Mouse (Mus musculus): ENCODE results near the gene Elp1. TPM values are rescaled to one million over a fixed set of nuclear protein-coding genes. Genes with fewer than 3 reads are reported as not detected.

The Elp1 gene
- polyA plus RNA-seq (2014; fragmentation: Illumina TruSeq; extraction: RNeasy Lipid Tissue Mini Kit (QIAGEN cat#74804); ENCODE audit: low read depth, low replicate concordance) = 21.2 TPM

DNA sequence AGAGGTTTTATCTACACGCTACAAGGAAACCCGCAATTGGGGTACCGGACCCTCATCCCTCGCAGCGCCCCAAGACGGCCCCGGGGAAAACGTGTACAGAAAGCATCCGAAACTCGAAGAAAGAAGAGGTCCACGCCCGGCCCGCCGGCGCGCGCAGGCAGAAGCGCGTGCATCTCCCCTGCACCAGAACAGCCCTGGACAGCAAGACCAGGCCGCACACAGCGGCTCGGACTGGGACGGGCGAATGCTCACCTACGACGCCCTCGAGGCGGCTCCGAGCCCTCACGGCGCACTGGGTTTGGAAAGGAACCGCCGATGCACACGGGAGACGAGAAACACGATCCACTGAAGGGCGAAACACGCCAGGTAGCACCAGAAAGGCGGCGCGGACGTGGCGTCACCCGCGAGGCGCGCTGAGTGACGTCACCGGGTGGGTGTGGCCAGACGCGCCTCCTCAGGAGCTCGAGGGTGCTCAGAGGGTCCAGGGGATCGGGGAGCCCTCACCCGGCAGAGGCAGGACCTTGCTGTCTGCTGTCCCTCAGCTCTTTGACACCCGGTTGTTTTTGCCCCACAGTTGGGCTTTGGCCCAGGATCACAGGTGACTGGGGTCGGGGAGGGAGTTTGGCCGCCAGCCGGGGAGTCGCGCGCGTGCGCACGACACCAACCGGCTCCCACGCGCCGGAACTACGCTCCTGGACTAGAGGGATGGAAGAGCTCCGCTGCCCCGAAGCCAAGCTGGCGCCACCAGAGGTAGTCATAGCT lies at the start of gene Elp1, which contains the start of gene Fam206a:
Gene Elp1 (minus strand): TSS at position 425 of the 762 bp plus-strand sequence.
Gene Fam206a (plus strand): TSS at position 439 of the 762 bp plus-strand sequence.

DNA sequence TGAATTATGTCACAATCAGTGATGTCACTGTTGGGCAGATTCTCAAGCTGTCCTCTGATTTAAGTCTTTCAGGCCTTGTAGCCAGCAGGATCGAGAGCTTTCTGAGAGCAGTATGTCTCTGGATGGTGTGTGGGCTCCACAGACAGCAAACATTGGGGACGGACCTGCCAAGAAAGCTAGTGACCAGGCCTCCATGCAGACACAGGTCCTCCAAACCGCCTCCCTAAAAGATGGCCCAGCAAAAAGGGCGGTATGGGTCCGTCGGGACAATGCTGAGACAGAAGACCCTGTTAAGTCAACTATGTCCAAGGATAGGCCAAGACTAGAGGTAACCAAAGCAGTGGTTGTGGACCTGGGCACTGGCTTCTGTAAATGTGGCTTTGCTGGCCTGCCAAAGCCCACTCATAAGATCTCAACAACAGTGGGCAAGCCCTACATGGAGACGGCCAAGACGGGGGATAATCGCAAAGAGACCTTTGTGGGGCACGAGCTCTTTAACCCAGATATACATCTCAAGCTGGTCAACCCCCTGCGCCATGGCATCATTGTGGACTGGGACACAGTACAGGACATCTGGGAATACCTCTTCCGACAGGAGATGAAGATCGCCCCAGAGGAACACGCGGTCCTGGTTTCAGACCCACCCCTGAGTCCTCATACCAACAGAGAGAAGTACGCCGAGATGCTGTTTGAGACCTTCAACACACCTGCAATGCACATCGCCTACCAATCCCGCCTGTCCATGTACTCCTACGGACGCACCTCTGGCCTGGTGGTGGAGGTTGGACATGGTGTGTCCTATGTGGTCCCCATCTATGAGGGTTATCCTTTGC lies 58.6 kb downstream of the Elp1 start, which contains the start of gene Actl7a:
Gene Actl7a (plus strand): TSS at position 51 of the 833 bp plus-strand sequence.

DNA sequence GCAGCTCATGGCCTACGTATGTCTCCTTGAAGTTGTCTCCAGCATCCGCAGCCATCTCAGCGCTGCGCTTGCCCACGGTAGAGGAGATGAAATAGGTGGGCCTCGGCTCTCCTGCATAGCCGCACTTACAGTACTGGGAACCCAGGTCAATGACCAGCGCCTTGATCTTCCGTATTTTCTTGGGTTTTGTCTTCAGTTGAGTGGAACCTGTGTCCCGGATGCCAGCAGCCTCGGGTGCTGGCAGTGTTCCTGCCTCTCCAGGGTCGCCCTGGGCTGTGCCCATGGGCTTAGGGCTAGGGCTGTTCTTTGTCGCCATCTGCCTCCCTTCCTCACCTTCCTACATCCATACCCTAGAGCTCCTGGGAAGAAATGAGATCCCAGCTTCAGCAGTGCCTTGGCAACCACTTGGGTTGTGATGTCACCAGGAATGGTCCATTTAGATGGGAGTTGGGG lies 61.1 kb downstream of the Elp1 start, which contains the start of gene Actl7b:
Gene Actl7b (minus strand): TSS at position 403 of the 453 bp plus-strand sequence.

DNA sequence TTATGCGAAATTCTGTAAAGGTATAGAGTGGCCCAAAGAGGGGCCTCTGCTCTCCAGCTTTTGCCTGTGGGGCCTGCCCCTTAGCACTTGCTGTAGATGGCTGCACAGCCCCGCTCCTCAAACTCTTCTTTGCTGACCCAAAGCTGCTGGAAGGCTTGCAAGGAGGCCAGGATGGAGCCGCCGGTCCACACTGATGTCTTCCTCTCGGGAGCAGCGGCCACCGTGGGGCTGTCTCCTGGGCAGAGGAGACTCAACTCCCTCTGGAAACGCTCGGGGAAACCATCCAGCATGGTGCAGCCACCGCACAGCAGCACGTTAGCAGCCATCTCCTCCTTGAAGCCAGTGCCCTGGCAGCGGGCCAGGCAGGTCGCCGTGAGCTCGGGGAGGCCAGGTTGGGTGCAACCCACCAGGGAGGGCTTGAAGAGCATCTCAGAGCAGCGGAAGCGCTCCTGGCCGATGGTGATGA lies 62.1 kb downstream of the Elp1 start, which contains the start of gene Gm26657:
Gene Gm26657 (plus strand): TSS at position 51 of the 466 bp plus-strand sequence.

Other genes starting within 250 kb of the Elp1 start
- not detected for gene Gm26657, start 62.3 kb downstream of the Elp1 start, polyA plus RNA-seq (2014; fragmentation: Illumina TruSeq; extraction: RNeasy Lipid Tissue Mini Kit (QIAGEN cat#74804); ENCODE audit: low read depth, low replicate concordance)
- gene Actl7b, start 60.9 kb downstream of the Elp1 start, polyA plus RNA-seq (2014; fragmentation: Illumina TruSeq; extraction: RNeasy Lipid Tissue Mini Kit (QIAGEN cat#74804); ENCODE audit: low read depth, low replicate concordance) = not detected
- gene Actl7a, start 58.9 kb downstream of the Elp1 start, polyA plus RNA-seq (2014; fragmentation: Illumina TruSeq; extraction: RNeasy Lipid Tissue Mini Kit (QIAGEN cat#74804); ENCODE audit: low read depth, low replicate concordance) = not detected
- 15.5 TPM for gene Fam206a, start within 50 bp of the Elp1 start, polyA plus RNA-seq (2014; fragmentation: Illumina TruSeq; extraction: RNeasy Lipid Tissue Mini Kit (QIAGEN cat#74804); ENCODE audit: low read depth, low replicate concordance)
- gene Ctnnal1, start 62.9 kb upstream of the Elp1 start, polyA plus RNA-seq (2014; fragmentation: Illumina TruSeq; extraction: RNeasy Lipid Tissue Mini Kit (QIAGEN cat#74804); ENCODE audit: low read depth, low replicate concordance) = 39.8 TPM
- gene Tmem245, start 145.1 kb upstream of the Elp1 start, polyA plus RNA-seq (2014; fragmentation: Illumina TruSeq; extraction: RNeasy Lipid Tissue Mini Kit (QIAGEN cat#74804); ENCODE audit: low read depth, low replicate concordance) = 40.7 TPM
- gene Frrs1l, start 188.1 kb upstream of the Elp1 start, polyA plus RNA-seq (2014; fragmentation: Illumina TruSeq; extraction: RNeasy Lipid Tissue Mini Kit (QIAGEN cat#74804); ENCODE audit: low read depth, low replicate concordance) = not detected